Mouse (Mus musculus) embryonic stem cell, embryonic (primary cell): Measurements from ENCODE around the gene Aqp12.

Experiments
- CTCF ChIA-PET, 4 experiments: fragments of 300-600 bp in 2 of 4; fragments of 350-600 bp in 2 of 4; sonication (Branson Sonifier 250); formaldehyde crosslinking; loops; one replicate each; lab custom pipeline; 2022; ENCODE audit warnings: inconsistent platforms in 2 of 4; lab: Charles Lee
- POLR2A ChIA-PET, 4 experiments: fragments of 300-600 bp in 2 of 4; fragments of 350-600 bp in 2 of 4; sonication (Branson Sonifier 250); formaldehyde crosslinking; loops; one replicate each; lab custom pipeline; 2022; ENCODE audit warnings: antibody characterized with exemption in 4 of 4, inconsistent platforms in 1 of 4; lab: Charles Lee

Aqp12 gene

DNA sequence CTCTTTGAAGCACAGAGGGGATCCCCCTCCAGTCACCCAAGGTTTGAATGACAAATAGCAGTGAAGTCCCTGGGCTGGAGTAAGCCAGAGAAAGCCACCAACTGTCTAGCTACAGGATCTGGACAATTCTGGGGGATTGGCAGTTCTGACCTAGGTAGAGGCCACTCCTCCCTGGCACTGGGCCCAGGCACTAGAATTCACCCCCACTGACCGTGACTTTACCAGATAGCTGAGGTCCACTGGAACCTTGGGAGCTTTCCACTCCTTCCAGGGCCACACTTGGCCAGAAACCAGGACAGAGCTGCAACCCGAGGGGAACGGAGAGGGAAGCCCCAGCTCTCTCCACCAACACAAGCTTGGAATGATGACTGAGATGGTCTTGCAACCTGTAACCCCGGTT is 3.1 kb downstream of the Aqp12 start:
- ChIA-PET CTCF (interaction anchor here in 2 of 4 experiments (1.2 to 1.7 kb wide), 2 partner anchors 11 to 301 kb away, joined by 5 to 7 read pairs; no protein-coding TSS in a partner anchor), POLR2A (no interaction called here)

DNA sequence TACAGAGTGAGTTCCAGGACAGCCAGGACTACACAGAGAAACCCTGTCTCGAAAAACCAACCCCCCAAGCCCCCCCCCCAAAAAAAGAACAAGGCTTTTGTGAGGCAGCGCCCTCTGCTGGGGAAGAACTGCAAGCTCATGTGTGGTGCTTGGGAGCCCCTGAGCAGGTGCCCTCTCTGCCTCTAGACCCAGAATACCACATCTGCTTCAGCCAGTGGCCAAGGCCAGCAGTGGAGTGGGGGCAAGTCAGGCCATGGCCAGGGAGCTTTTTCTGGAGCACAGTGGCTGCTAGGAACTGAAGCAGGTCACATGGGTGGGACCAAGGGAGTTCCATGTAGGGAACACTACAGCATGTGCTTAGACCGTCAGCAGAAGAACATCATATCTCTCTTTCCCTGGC is 4.6 kb downstream of the Aqp12 start:
- CTCF ChIA-PET = interaction anchor here (0.5 to 1.6 kb wide), 40 partner anchors 8 to 1282 kb away, joined by 3 to 9 read pairs (median 4); partner anchors contain the start of gene Otos (in 1 of the 4)
- POLR2A ChIA-PET = interaction anchor here in 2 of 4 experiments (1.0 kb wide), 2 partner anchors 101 to 202 kb away, joined by 3 read pairs; no protein-coding TSS in a partner anchor

DNA sequence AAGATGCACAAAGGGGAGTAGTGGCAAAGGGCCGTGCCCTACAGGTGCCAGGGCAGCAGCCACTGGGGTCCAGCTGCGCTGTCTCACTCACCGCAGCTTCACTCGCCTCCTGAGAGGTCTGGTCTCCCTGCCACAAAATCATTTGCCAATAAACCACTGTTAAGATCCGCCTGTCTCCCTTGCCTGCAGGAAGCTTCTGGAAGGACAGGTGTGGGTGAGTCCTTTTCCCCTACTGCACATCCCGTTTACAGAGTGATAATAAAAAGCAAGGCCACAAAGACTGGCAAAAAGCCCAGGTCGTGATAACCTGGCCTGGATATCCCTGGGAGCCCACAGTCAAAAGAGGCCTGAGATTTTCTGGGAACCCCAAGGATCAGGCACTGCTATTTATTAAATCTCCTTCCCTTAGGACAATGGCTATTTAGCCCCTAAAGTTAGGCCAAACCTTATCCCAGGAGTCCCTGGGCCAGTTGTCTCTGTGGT is 6.0 kb downstream of the Aqp12 start:
- CTCF ChIA-PET = interaction anchor here in 1 of 4 experiments (1.2 kb wide), 1 partner anchor 24 kb away, joined by 3 read pairs; no protein-coding TSS in a partner anchor
- POLR2A ChIA-PET = no interaction called here

DNA sequence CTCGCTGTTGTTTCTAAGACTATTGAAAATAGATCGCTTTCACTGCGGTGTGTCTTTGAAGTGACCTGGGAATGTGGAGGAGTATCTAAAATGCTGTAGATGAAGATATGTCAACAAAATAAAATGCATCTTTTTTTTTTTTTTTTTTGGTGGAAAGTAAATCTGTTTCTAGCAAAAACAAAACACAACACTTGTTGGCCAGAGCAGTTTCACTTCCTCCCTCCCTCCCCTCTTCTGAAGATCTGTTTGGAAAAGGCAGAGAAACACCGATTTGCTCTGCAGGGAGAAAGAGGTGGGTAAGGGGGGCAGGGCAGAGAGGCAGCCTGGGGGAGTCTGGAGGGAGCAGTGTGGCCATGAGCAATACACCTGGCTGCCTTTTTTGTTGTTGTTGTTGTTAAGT is 7.2 kb downstream of the Aqp12 start:
- CTCF ChIA-PET = interaction anchor here in 3 of 4 experiments (0.5 to 2.2 kb wide), 5 partner anchors 10 to 162 kb away, joined by 3 to 7 read pairs (median 4); partner anchors contain the start of gene Gpr35 (in 1 of the 3)
- POLR2A ChIA-PET = no interaction called here

DNA sequence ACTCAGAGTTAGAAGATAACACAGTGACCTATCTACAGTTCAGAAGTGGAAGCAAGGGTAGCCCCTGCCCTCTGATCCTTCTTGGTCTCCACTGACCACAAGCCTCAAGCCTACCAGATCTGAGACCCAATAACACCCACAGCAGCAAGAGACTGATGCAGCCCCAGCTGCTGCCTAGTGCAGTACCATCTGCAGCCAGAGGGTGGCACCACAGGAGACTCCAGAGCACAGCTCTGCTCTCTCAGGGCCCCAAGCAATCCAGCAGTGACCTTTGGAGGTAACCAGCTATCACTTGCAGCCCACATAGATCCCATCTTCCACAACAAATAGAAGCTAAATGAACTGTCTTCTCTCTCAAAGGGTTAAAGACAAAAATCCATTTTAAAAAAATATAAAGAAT is 8.3 kb downstream of the Aqp12 start:
- POLR2A ChIA-PET = interaction anchor here in 1 of 4 experiments (0.5 kb wide), 2 partner anchors 247 to 631 kb away, joined by 3 to 8 read pairs; no protein-coding TSS in a partner anchor
- CTCF ChIA-PET = interaction anchor here (0.5 to 2.2 kb wide), 34 partner anchors 9 to 1157 kb away, joined by 3 to 9 read pairs (median 4); partner anchors contain the start of genes Ankmy1 (in 1 of the 4) and Gpr35 (in 1 of the 4)

DNA sequence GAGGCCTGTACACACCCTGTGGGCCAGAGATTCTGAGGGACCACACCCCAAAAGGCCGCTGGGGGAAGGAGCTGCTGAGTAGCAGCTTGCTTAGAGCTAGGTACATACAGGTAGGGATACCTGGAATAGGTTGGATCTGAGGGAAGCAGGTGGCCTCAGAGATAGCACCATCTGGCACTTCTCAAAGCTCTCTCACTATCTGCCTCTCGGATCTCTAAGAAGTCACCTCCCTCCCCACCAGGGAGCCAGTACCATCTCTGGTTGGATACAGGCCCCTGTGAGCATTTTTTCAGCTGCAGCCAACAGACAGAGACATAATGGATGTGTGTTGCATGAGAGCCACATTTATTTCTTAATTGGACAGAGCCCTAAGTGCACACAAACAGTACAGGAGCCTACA is 9.0 kb downstream of the Aqp12 start:
- ChIA-PET CTCF (interaction anchor here in 3 of 4 experiments (0.5 to 2.2 kb wide), 23 partner anchors 9 to 612 kb away, joined by 3 to 9 read pairs (median 4); partner anchors contain the start of gene Ankmy1 (in 1 of the 3)), POLR2A (interaction anchor here in 1 of 4 experiments (0.5 kb wide), 1 partner anchor 630 kb away, joined by 8 read pairs; no protein-coding TSS in a partner anchor)

DNA sequence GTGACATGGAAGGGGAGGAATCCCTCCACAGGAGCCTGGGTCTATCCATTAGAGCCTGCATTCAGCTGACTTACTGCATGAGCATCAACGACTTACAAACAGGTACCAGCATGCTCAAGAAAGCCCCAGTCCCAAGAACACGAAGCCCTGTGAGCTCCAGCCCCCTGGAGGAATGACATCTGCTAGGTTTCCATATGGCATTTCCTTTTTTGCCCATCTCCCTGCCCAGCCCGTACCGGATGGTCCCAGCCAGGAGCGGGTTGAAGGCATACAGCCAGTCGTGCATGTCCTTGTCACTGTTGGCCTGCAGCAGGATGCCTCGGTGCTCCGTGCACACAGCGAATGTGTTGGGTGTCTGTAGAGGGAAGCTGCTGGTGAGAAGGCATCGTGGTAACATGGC is 12.6 kb downstream of the Aqp12 start:
- ChIA-PET CTCF (interaction anchor here in 2 of 4 experiments (0.6 to 1.4 kb wide), 2 partner anchors 8 to 73 kb away, joined by 3 to 5 read pairs; no protein-coding TSS in a partner anchor), POLR2A (no interaction called here)

DNA sequence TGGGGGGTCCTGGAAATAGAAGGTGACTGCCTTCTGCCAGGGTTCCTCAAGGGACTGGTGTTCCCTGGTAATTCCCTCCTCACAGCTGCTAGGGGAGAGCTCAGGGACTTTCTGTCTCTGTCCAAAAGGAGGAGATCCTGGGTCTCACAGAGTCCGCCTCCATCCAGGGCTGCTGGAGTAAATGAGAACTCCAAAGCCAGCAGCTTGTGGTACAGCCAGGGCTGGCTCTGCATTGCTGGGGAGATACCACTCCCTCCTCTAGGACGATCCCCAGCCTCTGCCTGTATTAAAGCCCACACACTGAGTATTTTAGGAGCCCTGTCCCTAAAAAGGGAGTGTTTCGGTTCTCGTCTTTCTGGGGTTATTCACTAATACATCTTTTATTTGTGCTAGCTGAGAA is 14.5 kb downstream of the Aqp12 start:
- ChIA-PET POLR2A (no interaction called here), CTCF (interaction anchor here in 2 of 4 experiments (1.6 to 2.1 kb wide), 3 partner anchors 10 to 11 kb away, joined by 5 to 9 read pairs (median 6); no protein-coding TSS in a partner anchor)

DNA sequence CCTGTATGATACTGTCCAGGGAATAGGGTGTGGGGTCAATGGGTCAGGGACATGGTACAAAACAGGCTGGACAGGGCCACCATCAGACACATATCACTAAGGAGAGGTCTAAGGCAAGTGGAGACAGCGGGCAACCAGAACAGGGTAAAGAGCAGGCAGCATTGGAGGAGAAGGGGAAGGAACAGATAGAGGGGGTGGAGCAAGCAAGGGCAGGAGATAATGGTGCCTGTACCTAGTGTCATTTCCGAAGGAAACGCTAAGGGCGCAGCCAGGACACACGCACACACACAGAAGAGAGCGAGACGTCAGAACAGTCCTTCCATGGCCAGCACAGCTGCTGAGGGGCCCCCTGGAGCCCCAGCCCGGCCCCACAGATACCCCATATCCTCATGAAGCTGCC is 20.5 kb downstream of the Aqp12 start:
- ChIA-PET POLR2A (no interaction called here), CTCF (interaction anchor here in 1 of 4 experiments (1.0 kb wide), 1 partner anchor 16 kb away, joined by 4 read pairs; no protein-coding TSS in a partner anchor)

DNA sequence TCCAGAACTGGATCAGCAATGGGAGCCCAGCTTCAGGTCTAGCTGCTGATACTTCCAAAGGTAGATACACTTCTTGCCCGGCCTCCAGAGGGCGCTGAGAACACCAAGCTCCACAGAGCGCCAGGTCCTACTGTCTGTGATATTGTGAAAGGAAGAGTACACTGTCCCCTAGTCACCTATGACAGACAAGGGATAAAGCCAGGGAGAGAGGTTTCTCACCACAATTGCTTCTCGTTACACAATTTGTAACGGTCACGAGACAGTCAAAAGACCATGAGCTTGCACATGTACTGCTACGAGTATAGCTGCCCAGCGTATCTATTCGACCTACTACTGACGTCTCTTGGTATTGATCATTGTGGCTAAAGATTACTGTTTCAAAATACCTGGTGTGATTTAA is 23.3 kb downstream of the Aqp12 start:
- POLR2A ChIA-PET = no interaction called here
- CTCF ChIA-PET = interaction anchor here in 1 of 4 experiments (1.2 kb wide), 1 partner anchor 10 kb away, joined by 3 read pairs; no protein-coding TSS in a partner anchor

DNA sequence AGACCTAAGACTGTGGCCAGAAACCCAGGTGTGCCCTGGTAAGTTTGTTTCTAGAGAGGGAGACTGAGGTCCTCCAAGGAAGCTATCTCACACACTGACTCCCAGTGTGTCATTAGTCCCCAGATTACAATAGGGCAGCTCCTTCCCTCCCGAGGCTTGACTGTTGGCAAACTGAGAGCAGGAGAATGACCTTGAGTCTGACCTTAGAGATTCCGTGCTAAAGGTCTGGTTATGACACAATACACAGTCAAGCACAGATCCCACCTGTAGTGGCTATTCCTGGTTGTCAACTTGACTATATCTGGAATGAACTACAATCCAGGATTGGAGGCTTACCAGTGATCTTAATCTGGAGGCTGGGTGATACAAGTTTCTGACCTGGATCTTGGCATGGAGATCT is 23.9 kb downstream of the Aqp12 start:
- ChIA-PET CTCF (interaction anchor here in 1 of 4 experiments (1.2 kb wide), 1 partner anchor 9 kb away, joined by 3 read pairs; no protein-coding TSS in a partner anchor), POLR2A (no interaction called here)

DNA sequence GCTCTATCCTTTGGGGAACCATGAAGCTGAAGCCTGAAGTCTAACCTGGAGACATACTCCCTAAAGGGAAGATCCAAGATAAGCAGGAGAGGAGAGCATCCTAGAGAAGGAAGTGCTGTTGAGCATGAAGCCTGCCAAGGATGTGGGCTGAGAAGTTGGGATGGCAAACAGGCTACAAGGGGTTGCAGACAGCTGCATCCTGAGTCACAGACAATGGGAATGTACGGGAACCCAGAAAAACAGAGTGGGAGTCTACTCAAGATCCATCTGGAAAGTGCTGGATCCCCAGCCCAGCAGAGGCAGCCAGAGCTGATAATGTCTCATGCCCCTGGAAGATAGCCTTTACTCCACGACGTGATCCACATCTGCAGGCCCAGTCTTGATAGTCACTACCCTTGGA is 25.1 kb downstream of the Aqp12 start:
- POLR2A ChIA-PET = no interaction called here
- CTCF ChIA-PET = interaction anchor here in 2 of 4 experiments (0.5 to 1.2 kb wide), 3 partner anchors 16 to 97 kb away, joined by 3 to 4 read pairs (median 3); no protein-coding TSS in a partner anchor

DNA sequence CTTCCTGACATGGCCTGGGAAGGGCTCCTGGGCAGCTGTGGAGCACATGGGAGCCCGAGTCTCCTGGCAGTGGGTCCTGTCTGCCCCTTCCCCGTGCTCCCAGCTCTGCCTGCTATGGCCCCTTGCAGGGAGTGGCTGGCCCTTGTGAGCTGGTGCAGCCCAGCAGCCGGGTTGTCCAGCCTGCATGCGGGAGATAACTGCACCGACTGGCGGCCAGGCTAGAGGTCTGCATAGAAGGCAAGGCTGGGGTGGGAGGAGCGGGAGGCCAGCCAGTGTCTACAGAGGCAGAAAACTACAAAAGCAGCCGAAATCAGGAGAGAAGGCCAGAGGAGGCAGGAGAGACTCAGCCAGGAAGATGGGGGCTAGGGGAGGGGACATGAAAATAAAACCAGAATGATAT is 27.9 kb downstream of the Aqp12 start:
- ChIA-PET CTCF (interaction anchor here in 1 of 4 experiments (1.9 kb wide), 1 partner anchor 19 kb away, joined by 7 read pairs; no protein-coding TSS in a partner anchor), POLR2A (interaction anchor here in 1 of 4 experiments (1.5 kb wide), 1 partner anchor 10 kb away, joined by 4 read pairs; no protein-coding TSS in a partner anchor)

DNA sequence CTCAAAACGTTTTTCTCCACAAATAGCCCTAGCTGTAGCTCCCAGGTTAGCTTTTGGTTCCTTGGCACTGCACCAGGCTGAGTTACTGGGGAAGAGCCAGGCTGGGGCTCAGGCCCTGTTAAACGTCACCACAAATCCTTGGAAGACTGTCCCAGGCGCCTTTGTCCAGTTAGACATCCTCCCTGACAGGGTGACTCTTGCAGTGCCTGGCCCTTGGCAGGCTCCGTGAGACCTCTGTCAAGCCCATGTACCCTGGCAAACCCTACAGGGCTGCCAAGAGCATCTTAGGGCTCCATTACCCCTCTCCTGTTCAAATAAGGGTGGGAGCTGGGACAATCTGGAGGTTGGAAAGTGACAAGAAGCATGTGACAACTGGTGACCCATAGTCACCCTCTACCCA is 29.8 kb downstream of the Aqp12 start:
- ChIA-PET CTCF (interaction anchor here in 1 of 4 experiments (1.4 kb wide), 1 partner anchor 22 kb away, joined by 4 read pairs; no protein-coding TSS in a partner anchor), POLR2A (interaction anchor here in 1 of 4 experiments (0.5 kb wide), 1 partner anchor 61 kb away, joined by 3 read pairs; no protein-coding TSS in a partner anchor)

DNA sequence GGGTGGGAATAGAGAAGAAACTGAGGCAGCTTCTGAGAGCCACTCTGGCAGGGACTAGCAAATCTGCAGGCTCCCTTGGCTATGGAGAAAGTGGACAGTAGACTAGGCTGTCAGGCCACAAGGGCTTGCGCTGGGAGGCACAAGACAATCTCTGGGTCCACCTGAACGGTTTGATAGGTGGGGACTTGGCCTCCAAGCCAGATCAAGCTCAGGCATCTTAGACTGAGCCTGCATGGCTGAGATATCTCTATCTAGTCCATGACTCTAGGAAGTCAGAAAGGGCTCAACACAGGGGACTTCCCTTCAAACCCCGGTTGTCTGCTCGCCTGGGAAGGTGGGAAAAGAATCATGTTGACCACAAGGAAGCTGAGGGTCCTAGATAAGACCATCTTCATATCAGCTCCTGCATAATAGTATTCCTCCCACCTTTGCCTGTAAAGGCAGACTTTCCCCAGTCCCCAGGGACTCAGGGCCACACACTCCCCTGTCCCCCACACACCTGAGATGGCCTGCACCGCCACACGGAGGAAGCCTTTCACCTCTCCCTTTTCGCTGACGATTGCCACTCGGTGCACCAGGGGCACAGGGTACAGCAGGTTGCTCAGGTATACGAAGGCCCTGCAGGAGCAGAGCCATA is 40.1 kb downstream of the Aqp12 start:
- ChIA-PET CTCF (no interaction called here), POLR2A (no interaction called here)

DNA sequence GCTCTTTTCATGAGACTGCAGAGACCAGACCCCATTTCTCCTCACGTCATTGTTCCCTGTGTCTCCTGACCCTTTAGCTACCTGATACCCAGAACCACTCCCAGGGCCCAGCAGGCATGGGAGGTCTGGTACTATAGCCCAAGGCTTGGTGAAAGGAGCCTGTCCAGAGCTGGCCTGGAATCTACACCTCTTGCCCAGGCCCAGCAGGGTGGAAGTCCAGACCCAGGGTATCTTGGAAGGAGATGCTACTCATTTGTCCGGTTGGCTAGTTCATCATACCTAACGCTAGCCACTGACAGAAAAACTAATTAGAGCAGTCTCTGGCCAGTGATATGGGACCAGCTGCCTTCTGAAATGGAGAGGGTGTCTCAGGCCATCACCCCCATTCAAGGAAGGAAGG is 43.9 kb downstream of the Aqp12 start:
- CTCF ChIA-PET = interaction anchor here in 1 of 4 experiments (1.2 kb wide), 1 partner anchor 22 kb away, joined by 3 read pairs; no protein-coding TSS in a partner anchor
- POLR2A ChIA-PET = no interaction called here

DNA sequence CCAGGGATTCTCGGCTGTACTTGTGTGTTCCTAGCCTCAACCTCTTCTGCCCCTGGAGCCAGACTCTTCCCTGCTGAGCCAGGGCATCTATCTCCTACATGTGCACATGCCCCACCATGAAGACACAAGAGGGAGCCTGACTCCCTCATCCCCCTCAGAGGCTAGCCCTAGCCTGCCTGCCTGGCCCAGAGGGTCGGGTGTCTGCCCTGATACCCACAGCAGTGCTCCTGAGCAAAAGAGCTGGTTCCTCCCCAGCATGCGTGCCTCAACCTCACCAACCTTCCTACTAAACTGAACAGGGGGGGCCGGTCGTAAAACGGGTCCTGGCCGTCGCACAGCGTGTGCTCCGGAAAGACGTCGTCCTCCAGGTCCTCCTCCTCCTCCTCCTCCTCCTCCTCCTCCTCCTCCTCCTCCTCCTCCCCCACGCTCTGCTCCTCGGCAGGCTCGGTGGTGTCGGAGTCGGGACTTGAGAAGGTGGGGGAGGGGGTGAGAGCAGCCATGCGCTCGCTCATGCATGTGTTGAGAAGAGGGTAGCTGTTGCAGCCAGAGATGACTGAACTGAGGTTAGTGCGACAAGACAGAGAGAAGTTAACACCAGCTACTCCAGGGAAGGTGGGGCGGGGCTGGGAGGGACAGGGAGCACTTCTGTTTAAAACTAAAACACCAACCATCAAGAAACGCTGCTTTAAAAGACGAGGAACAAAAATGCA is 45.1 kb downstream of the Aqp12 start:
- CTCF ChIA-PET = interaction anchor here in 1 of 4 experiments (0.6 to 1.2 kb wide), 3 partner anchors 21 to 403 kb away, joined by 3 to 4 read pairs (median 3); partner anchors contain the start of gene Otos
- POLR2A ChIA-PET = no interaction called here
